Mouse (Mus musculus) Muller cell, postnatal 12 days (primary cell): ENCODE data around the gene Hephl1.
"Not testable (repeated sequence)": the region's sequence is repeated elsewhere in the genome, so short reads cannot be mapped to it uniquely, and the experiment has no call there.

ENCODE experiments used
- DNase-seq: peaks from one replicate; pipeline ENCODE4 v3.0.0-alpha.2; 2015; ENCODE audit errors: inconsistent ontology term

The Hephl1 gene

GRCm38 (mm10) chr9:15112008-15112407 lies at the start of gene Hephl1:
TSS of gene Hephl1 (minus strand) at chr9:15112108.
- DNase-seq, result no peak

DNA sequence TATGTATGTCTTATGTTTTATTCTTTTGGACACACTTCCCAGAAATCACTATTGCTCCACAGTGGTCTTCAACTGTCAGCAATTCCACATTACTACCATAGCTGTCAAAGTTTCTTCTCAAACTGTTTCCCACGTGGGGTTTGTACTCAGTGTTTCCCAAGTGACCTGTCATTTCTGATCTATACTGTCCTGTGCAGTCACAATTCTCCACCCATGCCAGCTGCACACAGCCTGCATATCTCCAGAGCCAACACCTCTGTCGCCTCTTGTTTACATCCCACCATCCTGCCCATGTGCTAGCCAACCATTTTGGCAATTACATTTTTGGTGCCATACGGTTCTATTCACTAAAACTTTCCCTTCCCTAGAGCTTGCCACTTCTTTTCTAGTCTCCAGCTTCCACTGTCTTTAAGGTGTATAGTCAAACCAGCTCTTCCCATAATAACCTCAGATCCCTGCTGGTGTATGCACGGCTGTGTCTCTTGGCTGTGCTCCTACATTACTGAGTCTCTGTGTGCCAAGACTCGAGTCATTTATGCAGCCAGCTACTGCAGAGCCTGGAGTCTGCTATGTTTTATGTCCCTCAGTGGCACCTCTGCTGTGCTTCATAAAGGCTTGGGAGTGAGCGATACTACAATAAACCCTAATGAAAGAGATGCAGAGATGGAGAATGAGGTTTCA lies 37.5 kb upstream of the Hephl1 start:
- no peak for DNase-seq

GRCm38 (mm10) chr9:15140546-15140945 lies 28.6 kb upstream of the Hephl1 start:
- no peak for DNase-seq

GRCm38 (mm10) chr9:15125897-15126296 lies 14.0 kb upstream of the Hephl1 start:
- DNase-seq, result no peak

DNA sequence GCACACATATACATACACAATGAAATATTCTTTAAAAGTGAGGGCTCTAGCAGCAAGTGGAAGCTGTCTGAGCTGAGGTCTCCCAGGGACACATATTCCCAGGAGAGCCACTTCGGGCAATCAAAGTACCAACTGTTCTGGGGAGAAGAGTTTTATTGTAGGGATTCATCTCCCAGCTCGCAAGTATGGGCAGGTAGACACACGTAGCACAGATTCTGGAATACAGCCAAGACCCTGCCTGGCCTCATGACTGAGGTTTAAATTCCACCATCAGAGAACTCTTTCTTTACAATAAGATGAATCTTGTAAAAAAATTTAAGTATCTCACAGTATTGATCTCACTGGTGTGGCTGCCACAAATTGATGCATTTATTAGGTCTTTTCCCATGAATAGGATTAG lies 10.5 kb upstream of the Hephl1 start:
- DNase-seq, result no peak

DNA sequence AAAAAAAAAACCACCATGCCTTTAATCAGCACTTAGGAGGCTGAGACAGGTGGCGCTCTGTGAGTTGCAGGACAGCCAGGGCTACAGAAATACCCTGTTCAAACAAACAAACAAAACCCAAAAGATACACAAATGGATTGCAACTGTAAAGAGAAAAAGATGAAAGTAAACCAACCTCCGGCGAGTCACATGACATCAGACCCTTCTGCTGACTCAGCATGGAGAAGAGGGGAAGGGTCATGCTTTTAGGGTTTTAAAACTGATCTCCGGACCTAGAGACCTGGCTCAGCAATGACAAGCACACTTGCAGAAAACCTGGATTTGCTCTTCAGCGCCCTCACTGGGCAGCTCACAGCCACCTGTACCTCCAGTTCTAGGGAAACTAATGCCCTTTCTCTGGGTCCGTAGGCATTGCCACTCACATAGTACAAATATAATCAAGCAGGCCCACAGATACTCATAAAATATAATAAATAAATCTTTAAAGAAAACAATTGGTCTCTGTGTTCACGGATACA lies 9.0 kb upstream of the Hephl1 start:
- DNase-seq, result no peak

DNA sequence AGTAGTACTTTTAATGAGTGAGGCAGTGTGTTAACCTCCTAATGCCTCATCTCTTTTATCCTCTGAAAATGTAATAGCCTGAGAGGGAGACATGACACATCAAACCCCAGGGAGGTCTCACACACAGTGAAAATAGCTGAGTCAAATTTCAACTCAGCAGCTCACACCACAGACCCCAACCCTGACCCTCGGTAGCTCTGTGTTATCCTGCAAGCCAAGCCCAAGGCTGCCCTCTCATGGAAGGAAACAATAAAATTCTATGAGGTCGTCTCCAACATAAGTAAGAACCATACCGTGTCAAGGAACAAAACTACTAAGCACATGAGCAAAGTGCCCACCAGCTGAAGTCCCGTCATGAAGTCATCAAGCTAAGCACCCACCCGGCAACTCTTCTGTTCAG lies 8.3 kb upstream of the Hephl1 start:
- DNase-seq, result no peak

GRCm38 (mm10) chr9:15119515-15119914 lies 7.6 kb upstream of the Hephl1 start:
- DNase-seq, result no peak

GRCm38 (mm10) chr9:15116165-15116564 lies 4.3 kb upstream of the Hephl1 start:
- DNase-seq, result no peak

GRCm38 (mm10) chr9:15114102-15114501 lies 2.2 kb upstream of the Hephl1 start:
- DNase-seq, result no peak

- DNase-seq, result peak; percentile 72
Observed at GRCm38 (mm10) chr9:15108101-15108500, 3.8 kb downstream of the Hephl1 start.

- no peak for DNase-seq
Observed at GRCm38 (mm10) chr9:15105136-15105535, 6.8 kb downstream of the Hephl1 start.

DNA sequence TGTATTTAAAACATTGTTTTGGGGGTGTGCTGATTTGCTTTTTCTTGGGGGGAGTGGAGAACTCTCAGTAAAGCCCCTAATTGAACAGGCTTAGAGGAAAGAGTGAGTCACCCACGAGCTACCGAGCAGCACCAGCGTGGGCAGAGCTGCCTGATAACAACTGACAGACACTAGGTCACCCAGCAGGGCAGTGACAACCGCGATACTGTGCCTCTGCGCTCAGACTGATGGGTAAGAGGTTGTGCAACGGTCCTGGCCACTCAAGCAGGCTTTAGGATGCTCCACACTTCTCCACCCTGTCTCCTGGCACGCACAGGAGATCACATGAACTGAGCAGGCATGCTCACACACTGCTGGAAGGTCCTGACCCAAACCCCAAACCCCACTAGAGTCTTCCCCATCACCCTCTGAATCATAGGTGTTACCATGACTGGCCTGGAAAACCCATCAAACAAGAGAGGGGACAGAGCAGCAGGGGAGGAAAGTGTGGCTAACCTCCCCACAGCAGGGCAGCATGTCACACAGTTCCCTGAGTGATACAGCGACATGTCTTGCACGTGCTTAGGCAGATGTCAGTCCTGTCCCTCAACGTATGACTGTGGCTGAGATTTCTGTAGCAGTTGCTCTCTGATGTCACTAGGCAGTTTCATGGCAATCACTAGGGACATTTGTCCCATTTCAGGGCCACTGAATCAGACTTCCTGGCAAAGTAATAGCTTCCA lies 8.2 kb downstream of the Hephl1 start:
- DNase-seq, result peak; percentile 19

DNA sequence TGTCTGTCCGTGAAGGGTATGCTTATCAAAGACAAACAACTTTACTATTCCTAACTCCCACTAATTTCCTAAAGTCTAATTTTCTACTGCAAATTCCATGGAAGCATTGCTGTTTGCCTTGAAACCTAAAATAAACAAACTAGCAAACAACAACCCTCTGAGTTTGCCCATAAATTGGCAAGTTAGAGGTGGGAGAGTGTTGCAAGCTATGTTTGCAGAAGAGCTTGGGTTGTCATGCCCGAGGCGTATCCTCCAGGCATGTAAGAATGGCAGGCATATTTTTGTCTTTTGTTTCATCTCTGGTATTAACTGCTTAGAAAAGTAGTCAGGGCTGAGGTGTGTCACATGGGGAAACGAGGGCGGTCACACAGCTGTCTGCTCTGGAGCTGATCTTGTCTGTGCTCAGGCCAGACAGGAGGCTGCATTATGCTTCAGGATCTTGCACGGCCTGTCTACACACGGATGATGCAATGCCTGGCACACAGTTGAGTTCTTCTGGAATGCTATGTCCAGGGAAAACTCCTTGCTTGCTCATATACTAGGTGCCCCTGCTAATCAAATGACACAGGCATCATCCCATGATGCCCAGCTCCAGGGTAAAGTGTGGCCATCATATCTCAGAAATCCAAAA lies 10.3 kb downstream of the Hephl1 start:
- DNase-seq, result peak; percentile 4

- DNase-seq, result not testable (repeated sequence)
Observed at GRCm38 (mm10) chr9:15098421-15098820, 13.5 kb downstream of the Hephl1 start.

DNA sequence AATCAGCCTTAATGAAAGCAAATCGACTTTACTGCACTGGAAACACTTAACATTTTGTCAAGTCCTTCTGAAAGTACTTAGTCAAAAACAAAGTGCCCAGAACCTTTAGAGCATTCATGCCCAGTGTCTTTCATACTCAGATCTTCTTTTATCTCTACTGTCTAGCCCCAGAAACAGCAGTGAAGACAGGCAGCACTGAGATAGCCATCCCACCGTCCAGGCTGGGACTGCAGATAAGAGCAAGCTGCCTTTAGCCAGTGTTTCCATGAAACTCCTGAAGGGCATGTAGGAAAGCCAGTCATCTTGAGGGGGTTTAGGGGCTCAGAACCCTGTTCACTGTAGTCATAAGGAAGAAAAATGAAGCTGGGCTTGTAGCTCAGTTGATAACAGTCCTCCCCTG lies 14.7 kb downstream of the Hephl1 start:
- DNase-seq, result no peak

DNA sequence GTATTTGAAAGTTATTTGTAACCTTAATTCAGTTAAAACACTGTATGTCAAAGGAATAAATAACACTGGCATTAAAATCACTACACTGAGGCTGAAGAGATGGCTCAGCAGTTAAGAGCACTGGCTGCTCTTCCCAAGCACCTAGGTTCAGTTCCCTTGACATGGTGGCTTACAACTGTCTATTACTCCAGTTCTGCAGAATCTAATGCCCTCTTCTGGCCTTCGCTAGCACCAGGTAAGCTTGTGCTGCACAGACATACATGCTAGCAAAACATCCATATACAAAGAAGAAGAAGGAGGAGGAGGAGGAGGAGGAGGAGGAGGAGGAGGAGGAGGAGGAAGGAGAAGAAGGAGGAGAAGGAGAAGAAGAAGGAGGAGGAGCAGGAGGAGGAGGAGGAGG lies 15.7 kb downstream of the Hephl1 start:
- DNase-seq, result no peak

DNA sequence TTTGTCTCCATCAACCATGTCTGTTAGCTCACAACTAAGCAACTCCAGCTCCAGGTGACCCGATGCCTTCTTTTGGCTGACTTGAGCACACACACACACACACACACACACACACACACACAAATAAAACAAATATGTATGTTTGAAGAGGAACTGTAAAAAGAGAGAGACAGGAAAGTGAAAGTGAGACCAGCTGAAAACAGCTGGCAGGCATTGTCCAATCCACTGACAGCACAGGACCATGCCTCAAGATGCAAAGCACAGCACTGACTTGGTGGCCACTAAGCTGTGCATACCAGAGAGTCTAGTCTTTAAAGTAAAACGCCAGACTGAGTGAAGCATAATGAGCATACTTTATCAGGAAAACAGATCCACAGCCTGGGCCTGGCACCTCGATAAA lies 16.7 kb downstream of the Hephl1 start:
- DNase-seq, result no peak

GRCm38 (mm10) chr9:15068686-15069295 lies 43.1 kb downstream of the Hephl1 start:
- DNase-seq, result peak; percentile 87

DNA sequence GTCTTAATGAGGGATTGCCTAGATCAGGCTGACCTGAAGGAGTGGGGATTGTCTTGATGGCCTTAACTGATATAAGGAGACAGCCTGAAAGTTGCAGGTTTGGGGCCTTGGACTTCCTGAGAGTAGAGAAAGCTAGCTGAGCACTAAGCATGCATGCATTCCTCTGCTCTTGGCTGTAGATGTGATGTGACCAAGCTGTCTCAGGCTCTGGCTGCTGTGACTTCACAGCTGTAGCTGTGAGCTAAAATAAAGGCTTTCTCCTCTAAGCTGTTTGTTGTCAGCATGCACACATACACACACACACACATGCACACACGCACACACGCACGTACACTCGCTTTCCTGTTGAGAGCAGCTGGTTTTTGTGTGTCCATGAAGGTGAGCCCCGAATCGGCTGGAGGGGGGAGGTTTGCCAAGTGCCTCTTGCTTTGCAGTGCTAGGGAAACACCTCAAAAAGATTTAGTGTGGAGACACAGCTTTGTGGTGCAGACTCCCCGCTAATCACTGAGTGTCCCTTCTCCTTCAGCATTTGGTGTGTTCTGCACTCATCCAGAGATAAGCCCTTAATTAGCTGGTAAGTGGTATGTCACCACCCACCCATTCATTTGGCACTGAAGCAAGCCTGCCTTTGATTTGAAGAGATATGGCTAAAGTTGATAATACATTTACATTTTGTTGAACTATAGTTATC lies 43.8 kb downstream of the Hephl1 start:
- DNase-seq, result no peak

- no peak for DNase-seq
Observed at GRCm38 (mm10) chr9:15064176-15064575, 47.7 kb downstream of the Hephl1 start.

DNA sequence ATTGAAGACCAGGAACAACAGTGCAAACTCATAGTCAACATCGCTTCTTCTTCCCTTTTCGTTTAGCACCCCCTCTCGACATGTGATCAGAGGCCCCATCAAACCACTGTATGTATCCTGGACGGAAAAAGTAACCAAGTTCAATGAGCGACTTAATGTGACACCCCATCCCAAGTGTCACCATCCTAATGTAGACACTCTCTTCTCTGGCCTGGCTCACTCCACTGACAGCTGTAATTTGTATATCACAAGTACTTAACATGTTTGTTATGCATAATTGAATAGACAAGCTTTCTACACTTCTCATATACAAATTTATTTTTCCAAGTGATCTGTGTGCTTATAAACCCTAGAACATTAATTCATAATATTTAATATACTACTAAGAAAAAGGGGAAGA lies 51.1 kb downstream of the Hephl1 start:
- DNase-seq, result no peak
